Mouse (Mus musculus) limb, embryonic 14.5 days (tissue): ENCODE measurements at regions not wholly inside any gene's neighbourhood (a gene's known extent, or its start where the extent isn't known, plus 50 kb on each side); places are given as distances from the start of the nearest gene placed in this dataset.

Experiments
- ATAC-seq: fragments of 200-750 bp; cut with Nextera tagmentation; 2 replicates; pipeline ENCODE4 v1.8.0; 2017; ENCODE audit warnings: low read depth, moderate number of reproducible peaks, moderate TSS enrichment; ENCODE audit not compliant: low FRiP score
- DNase-seq: peaks from one replicate; pipeline ENCODE4 v3.0.0-alpha.2; 2015; ENCODE audit warnings: low spot score
- H3K27ac ChIP-seq: fragments of 300-500 bp; sonication (generic); replicated peaks from 2 replicates; pipeline ENCODE4 v1.5.1; 2014; ENCODE audit warnings: low read depth, mild to moderate bottlenecking, low read length, moderate library complexity, mixed read lengths
- H3K27me3 ChIP-seq: fragments of 300-500 bp; sonication (generic); 2 replicates; pipeline ENCODE4 v1.6.1; 2014; ENCODE audit warnings: low read length, mixed read lengths; ENCODE audit not compliant: control insufficient read depth, insufficient read depth
- H3K36me3 ChIP-seq: fragments of 300-500 bp; sonication (generic); 2 replicates; pipeline ENCODE4 v1.6.1; 2014; ENCODE audit warnings: mild to moderate bottlenecking, low read length, moderate library complexity, mixed read lengths; ENCODE audit not compliant: control insufficient read depth, insufficient read depth
- H3K4me1 ChIP-seq: fragments of 300-500 bp; sonication (generic); 2 replicates; pipeline ENCODE4 v1.6.1; 2014; ENCODE audit warnings: antibody characterized with exemption, low read length, mixed read lengths; ENCODE audit not compliant: control insufficient read depth, insufficient read depth
- H3K4me2 ChIP-seq: fragments of 300-500 bp; sonication (generic); replicated peaks from 2 replicates; pipeline ENCODE4 v1.6.1; 2014; ENCODE audit warnings: low read depth, mild to moderate bottlenecking, low read length, moderate library complexity; ENCODE audit not compliant: severe bottlenecking
- H3K4me3 ChIP-seq: fragments of 300-500 bp; sonication (generic); replicated peaks from 2 replicates; pipeline ENCODE4 v1.5.1; 2014; ENCODE audit warnings: low read length
- H3K9ac ChIP-seq: fragments of 300-500 bp; sonication (generic); 2 replicates; pipeline ENCODE4 v1.6.1; 2014; ENCODE audit warnings: mild to moderate bottlenecking, low read depth, low read length, moderate library complexity; ENCODE audit not compliant: severe bottlenecking
- H3K9me3 ChIP-seq: fragments of 300-500 bp; sonication (generic); 2 replicates; pipeline ENCODE4 v1.6.1; 2016; ENCODE audit warnings: low read length; ENCODE audit not compliant: control insufficient read depth
- POLR2A ChIP-seq: fragments of 200-500 bp; IDR thresholded peaks from 2 replicates; pipeline ENCODE4 v1.8.0; 2012; ENCODE audit warnings: inconsistent platforms, mild to moderate bottlenecking, moderate library complexity, borderline replicate concordance; ENCODE audit not compliant: insufficient read depth, insufficient read length; ENCODE audit errors: extremely low read depth
- WGBS: fragments of 180-500 bp; shearing (Covaris S2); extraction: QIAGEN DNeasy Blood & Tissue Kit; methylation state at CpG from one replicate; pipeline ENCODE4 v1.1.7; 2014; 5-methylcytosine and 5-hydroxymethylcytosine counted together

- no peak for DNase-seq
- no peak overlapping the region for H3K4me3 ChIP-seq
- TF ChIP-seq POLR2A: no peak
Measured at GRCm38 (mm10) chr4:140402319-140402718, 155.7 kb upstream of the Igsf21 start.

GRCm38 (mm10) chr4:140401632-140402031 lies 155.0 kb upstream of the Igsf21 start:
- no peak overlapping the region for H3K27ac ChIP-seq
- no peaks in the 10 kb centered on the region for H3K36me3 ChIP-seq
- H3K9ac ChIP-seq: no peak overlapping the region
- ATAC-seq (no peak), DNase-seq (no peak)
- no peak overlapping the region for H3K4me2 ChIP-seq
- TF ChIP-seq POLR2A: no peak
- H3K9me3 ChIP-seq: no peaks in the 10 kb centered on the region
- H3K4me3 ChIP-seq: no peak overlapping the region
- no peaks in the 10 kb centered on the region for H3K4me1 ChIP-seq
- no peaks in the 10 kb centered on the region for H3K27me3 ChIP-seq
- 64% methylated on average over 10 of the region's 10 CpGs for WGBS

More at GRCm38 (mm10) chr4:140402319-140402718, 155.7 kb upstream of the Igsf21 start:
- no peaks in the 10 kb centered on the region for H3K36me3 ChIP-seq
- H3K4me1 ChIP-seq: no peaks in the 10 kb centered on the region
- 73% methylated on average over 7 of the region's 7 CpGs for WGBS
- H3K9me3 ChIP-seq: no peaks in the 10 kb centered on the region
- no peak for ATAC-seq
- H3K27me3 ChIP-seq: no peaks in the 10 kb centered on the region
- H3K9ac ChIP-seq: no peak overlapping the region
- no peak overlapping the region for H3K27ac ChIP-seq
- no peak overlapping the region for H3K4me2 ChIP-seq

- WGBS: 66% methylated on average over 8 of the region's 8 CpGs
- Histone ChIP-seq H3K9ac (no peak overlapping the region), H3K4me1 (no peaks in the 10 kb centered on the region), H3K9me3 (no peaks in the 10 kb centered on the region), H3K27me3 (no peaks in the 10 kb centered on the region), H3K36me3 (no peaks in the 10 kb centered on the region), H3K27ac (no peak overlapping the region), H3K4me3 (no peak overlapping the region), H3K4me2 (no peak overlapping the region)
- ATAC-seq (no peak), DNase-seq (no peak)
- no peak for TF ChIP-seq POLR2A
Measured at GRCm38 (mm10) chr4:140396548-140396947, 150.0 kb upstream of the Igsf21 start.

GRCm38 (mm10) chr4:140392290-140392689 lies 145.7 kb upstream of the Igsf21 start:
- no peak overlapping the region for H3K4me3 ChIP-seq
- H3K27me3 ChIP-seq: no peaks in the 10 kb centered on the region
- no peaks in the 10 kb centered on the region for H3K36me3 ChIP-seq
- no peak for ATAC-seq
- no peaks in the 10 kb centered on the region for H3K9me3 ChIP-seq
- no peaks in the 10 kb centered on the region for H3K4me1 ChIP-seq
- DNase-seq: no peak
- H3K9ac ChIP-seq: no peak overlapping the region
- H3K4me2 ChIP-seq: no peak overlapping the region
- no peak overlapping the region for H3K27ac ChIP-seq
- WGBS: 66% methylated on average over 7 of the region's 7 CpGs
- no peak for TF ChIP-seq POLR2A

- Histone ChIP-seq H3K27me3 (no peaks in the 10 kb centered on the region), H3K4me3 (no peak overlapping the region), H3K9me3 (no peaks in the 10 kb centered on the region), H3K4me2 (no peak overlapping the region), H3K9ac (no peak overlapping the region), H3K4me1 (no peaks in the 10 kb centered on the region), H3K27ac (no peak overlapping the region), H3K36me3 (no peaks in the 10 kb centered on the region)
- DNase-seq: no peak
- no peak for ATAC-seq
- 39% methylated on average over 12 of the region's 12 CpGs for WGBS
- no peak for TF ChIP-seq POLR2A
Measured at GRCm38 (mm10) chr4:140390684-140391234, 144.2 kb upstream of the Igsf21 start.

GRCm38 (mm10) chr4:140385686-140386085 lies 139.1 kb upstream of the Igsf21 start:
- DNase-seq (no peak), ATAC-seq (no peak)
- 49% methylated on average over 6 of the region's 6 CpGs for WGBS
- no peak overlapping the region for H3K9ac ChIP-seq
- TF ChIP-seq POLR2A: no peak
- H3K9me3 ChIP-seq: no peaks in the 10 kb centered on the region
- no peak overlapping the region for H3K4me2 ChIP-seq
- no peak overlapping the region for H3K27ac ChIP-seq
- H3K4me1 ChIP-seq: peaks cover 2% of the 10 kb centered on the region; the same call in 1 of the 2 replicates
- no peaks in the 10 kb centered on the region for H3K27me3 ChIP-seq
- H3K36me3 ChIP-seq: no peaks in the 10 kb centered on the region
- no peak overlapping the region for H3K4me3 ChIP-seq
